ENCODE assay signal across 18 mouse cellular contexts in the genomic region with DNA sequence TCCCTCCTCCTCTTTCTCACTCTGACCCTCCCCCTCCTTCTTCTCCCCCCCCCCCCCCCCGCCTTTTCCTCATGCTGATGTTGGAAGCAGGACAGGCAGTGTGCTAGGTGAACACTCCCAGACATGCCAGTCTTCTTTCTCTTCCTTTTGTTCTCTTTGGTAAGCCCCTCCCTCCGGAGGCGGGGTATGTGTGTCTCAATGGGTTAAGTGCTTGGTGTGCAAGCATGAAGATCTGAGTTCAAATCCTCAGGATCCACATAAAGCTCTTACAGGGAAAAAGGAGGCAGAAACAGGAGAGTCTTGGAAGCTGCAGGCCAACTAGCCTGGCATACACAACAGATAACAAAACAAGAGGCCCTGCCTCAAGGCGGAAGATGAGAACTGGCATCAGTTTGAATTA. TPM values are rescaled to one million over a fixed set of nuclear protein-coding genes. Genes with fewer than 3 reads are reported as not detected.
"Had no signal": no experiment of that assay in that cellular context is flagged by ENCODE, and none has a peak within 500 bp of the region (broad histone marks: within the 10 kb centered on the region; RNA-seq: fewer than 3 reads in every experiment).

No protein-coding gene starts in this region.

- ATAC-seq: liver, postnatal 0 days; lung, postnatal 0 days; midbrain, embryonic 15.5 days had no signal

- H3K9me3 ChIP-seq: lung, embryonic 15.5 days; midbrain, embryonic 12.5 days; midbrain, embryonic 15.5 days; neural tube, embryonic 12.5 days; stomach, embryonic 15.5 days had no signal

- H3K36me3 ChIP-seq: lung, embryonic 15.5 days; midbrain, embryonic 12.5 days; midbrain, embryonic 15.5 days; neural tube, embryonic 12.5 days; stomach, embryonic 15.5 days had no signal

- H3K4me1 ChIP-seq: megakaryocyte, embryonic 14.5 days; neural tube, embryonic 12.5 days had no signal

- H3K27me3 ChIP-seq: lung, embryonic 15.5 days; stomach, embryonic 15.5 days had no signal

- H3K4me3 ChIP-seq: lung, embryonic 15.5 days; megakaryocyte, embryonic 14.5 days; midbrain, embryonic 12.5 days; midbrain, embryonic 15.5 days; neural tube, embryonic 12.5 days; stomach, embryonic 15.5 days had no signal

- H3K4me2 ChIP-seq: lung, embryonic 15.5 days; midbrain, embryonic 12.5 days; midbrain, embryonic 15.5 days; neural tube, embryonic 12.5 days; stomach, embryonic 15.5 days had no signal

- H3K9ac ChIP-seq: liver, postnatal 0 days; lung, embryonic 15.5 days; midbrain, embryonic 12.5 days; midbrain, embryonic 15.5 days; neural tube, embryonic 12.5 days; stomach, embryonic 15.5 days had no signal

- DNase-seq: liver, postnatal 0 days; lung, adult 2 months; lung, postnatal 14 days; lung, postnatal 36 days; right cerebral cortex, postnatal 14 days; thymus, adult 2 months; thymus, postnatal 36 days had no signal

- H3K27ac ChIP-seq: lung, embryonic 15.5 days; macrophage; midbrain, embryonic 12.5 days; midbrain, embryonic 15.5 days; neural tube, embryonic 12.5 days; stomach, embryonic 15.5 days; stomach, postnatal 0 days had no signal

RNA-seq across cellular contexts. Expression of a gene that starts 18.8 kb away (rescaled TPM):
- total RNA-seq: monocyte, adult 5-6 weeks; neutrophil, adult 5-6 weeks had no signal
- polyA plus RNA-seq: macrophage had no signal
